Mouse (Mus musculus): Measurements from ENCODE around the gene Vars. TPM values are rescaled to one million over a fixed set of nuclear protein-coding genes. Genes with fewer than 3 reads are reported as not detected.
A peak's percentile ranks its signal among the peaks of the same experiment; 100 is the strongest.
"Not testable (repeated sequence)": the region's sequence is repeated elsewhere in the genome, so short reads cannot be mapped to it uniquely, and the experiment has no call there.

Vars gene
- total RNA-seq, 2 experiments from 2014 or later, result 31.4 to 40.7 TPM

GRCm38 (mm10) chr17:34972069-34972749, 28.6 kb upstream of the Vars start, which contains the start of the genes Hspa1a and Hspa1l:
Gene Hspa1a (minus strand): TSS chr17:34972156.
Gene Hspa1l (plus strand): TSS chr17:34972703.
- DNase-seq, result peak; percentile 66

- DNase-seq, result no peak
Observed at GRCm38 (mm10) chr17:34975581-34976492, 24.9 kb upstream of the Vars start.

GRCm38 (mm10) chr17:34977000-34977399, 23.8 kb upstream of the Vars start:
- no peak for DNase-seq

- DNase-seq, result no peak
Observed at GRCm38 (mm10) chr17:34978239-34978638, 22.5 kb upstream of the Vars start.

- DNase-seq, result no peak
Observed at GRCm38 (mm10) chr17:34979631-34980030, 21.2 kb upstream of the Vars start.

GRCm38 (mm10) chr17:34980655-34981054, 20.1 kb upstream of the Vars start:
- no peak for DNase-seq

- DNase-seq, result peak; percentile 85
Observed at GRCm38 (mm10) chr17:34981690-34982180, 19.1 kb upstream of the Vars start, which contains the start of gene Lsm2. Gene Lsm2 (plus strand): TSS chr17:34981862.

GRCm38 (mm10) chr17:34982328-34982727, 18.5 kb upstream of the Vars start:
- DNase-seq, result no peak

- DNase-seq, result no peak
Observed at GRCm38 (mm10) chr17:34984218-34984617, 16.6 kb upstream of the Vars start.

GRCm38 (mm10) chr17:34994751-34995150, 6.0 kb upstream of the Vars start:
- DNase-seq, result no peak

- DNase-seq, result not testable (repeated sequence)
Observed at GRCm38 (mm10) chr17:34995192-34995591, 5.6 kb upstream of the Vars start.

GRCm38 (mm10) chr17:34995927-34996326, 4.9 kb upstream of the Vars start:
- DNase-seq, result not testable (repeated sequence)

GRCm38 (mm10) chr17:34996411-34997141, 4.2 kb upstream of the Vars start:
- no peak for DNase-seq

GRCm38 (mm10) chr17:34997142-34997483, 3.7 kb upstream of the Vars start:
- DNase-seq, result no peak

- DNase-seq, result no peak
Observed at GRCm38 (mm10) chr17:34998526-34999430, 2.0 kb upstream of the Vars start.

GRCm38 (mm10) chr17:34999871-35000716, 693 bp upstream of the Vars start:
- DNase-seq, result not testable (repeated sequence)

GRCm38 (mm10) chr17:35001452-35002152, 815 bp downstream of the Vars start:
- peak; percentile 14 for DNase-seq

- no peak for DNase-seq
Observed at GRCm38 (mm10) chr17:35002153-35002865, 1.5 kb downstream of the Vars start.
